Mouse (Mus musculus): ENCODE measurements around the gene Afap1l2.

DNA sequence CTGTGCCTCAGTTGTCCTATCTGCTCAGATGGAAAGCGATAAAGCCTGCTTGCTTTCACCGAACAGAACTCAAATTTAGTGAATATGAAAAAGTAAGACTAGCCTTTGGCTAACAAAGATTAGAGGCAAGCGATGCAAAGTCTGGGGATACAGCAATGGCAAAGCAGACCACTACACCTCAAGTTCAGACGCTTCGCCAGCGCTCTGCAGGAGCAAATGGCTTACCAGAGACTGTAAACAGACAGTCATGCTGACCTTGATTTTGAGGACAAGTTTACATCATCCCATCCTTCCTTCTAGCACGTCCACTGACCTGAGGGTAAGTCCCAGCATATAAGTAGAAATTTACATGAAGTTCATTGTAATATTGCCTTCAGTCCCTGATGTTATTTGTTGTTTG lies 61.8 kb downstream of the Afap1l2 start:
- no peak for TF ChIP-seq CTCF (IDR thresholded peaks at IDR 0.05; ENCODE audit: control insufficient read depth, insufficient read depth, low read length)
- no peak for TF ChIP-seq POLR2A (IDR thresholded peaks at IDR 0.05; ENCODE audit: borderline replicate concordance, control insufficient read depth, low read depth, low read length)

Data from bone marrow, adult 2 months (tissue).